Mouse (Mus musculus) right cerebral cortex, postnatal 36 days (tissue): ENCODE measurements around the gene H1foo.

Source experiments
- DNase-seq, 2 experiments: peaks; one replicate each; pipeline ENCODE4 v3.0.0; 2022; ENCODE audit warnings: low spot score in 2 of 2, mixed read lengths in 1 of 2

The H1foo gene

DNA sequence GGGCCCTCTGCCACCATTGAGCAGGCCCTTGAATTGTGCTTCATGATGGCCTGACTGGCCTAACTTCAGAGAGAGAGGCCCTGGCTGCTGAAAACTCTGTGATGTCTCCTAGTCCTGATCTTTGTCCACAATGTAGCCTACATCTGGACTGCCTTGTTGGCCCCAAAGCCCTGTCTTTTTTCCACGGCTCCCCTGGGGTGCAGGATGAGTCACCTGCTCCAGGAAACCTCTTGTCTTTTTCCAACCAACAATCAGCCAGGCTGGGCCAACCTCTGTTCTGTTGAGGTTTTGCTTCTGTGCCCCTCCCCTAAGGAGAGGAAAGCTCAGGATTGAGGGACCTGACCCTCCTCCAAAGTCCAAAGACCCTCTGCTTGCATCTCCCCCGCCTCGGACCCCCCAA, 17.0 kb downstream of the H1foo start:
- no peak for DNase-seq

DNA sequence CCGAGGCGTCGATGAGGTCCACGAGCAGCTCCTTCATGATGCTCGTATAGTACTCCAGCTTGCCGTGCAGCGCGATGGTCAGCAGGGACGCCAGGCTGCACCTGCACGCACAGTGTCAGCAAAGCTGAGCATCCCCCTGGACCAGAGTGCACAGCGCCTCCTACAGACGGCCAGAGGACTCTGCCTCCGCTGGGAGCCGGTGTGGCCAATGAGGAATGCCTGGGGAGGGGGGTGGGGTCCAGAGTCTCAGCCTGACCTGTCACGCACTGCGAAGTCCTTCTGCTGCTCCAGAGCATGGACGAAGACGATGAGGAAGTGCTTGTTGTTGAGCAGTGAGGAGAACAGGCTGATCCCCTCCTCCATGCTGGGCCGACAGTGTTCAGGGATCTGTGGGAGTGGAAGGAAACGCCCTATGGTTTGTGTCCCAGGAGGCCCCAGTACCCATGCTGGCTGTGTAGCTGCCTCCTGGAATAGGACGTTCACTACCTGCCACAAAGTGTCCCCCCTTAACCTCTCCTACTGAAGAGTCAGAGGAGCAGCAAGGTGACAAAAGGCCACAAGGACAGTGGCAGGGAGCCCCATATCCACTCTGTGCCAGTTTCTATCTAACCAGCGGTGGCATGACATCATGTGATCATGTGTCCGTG, 17.8 kb downstream of the H1foo start:
- DNase-seq, result no peak

DNA sequence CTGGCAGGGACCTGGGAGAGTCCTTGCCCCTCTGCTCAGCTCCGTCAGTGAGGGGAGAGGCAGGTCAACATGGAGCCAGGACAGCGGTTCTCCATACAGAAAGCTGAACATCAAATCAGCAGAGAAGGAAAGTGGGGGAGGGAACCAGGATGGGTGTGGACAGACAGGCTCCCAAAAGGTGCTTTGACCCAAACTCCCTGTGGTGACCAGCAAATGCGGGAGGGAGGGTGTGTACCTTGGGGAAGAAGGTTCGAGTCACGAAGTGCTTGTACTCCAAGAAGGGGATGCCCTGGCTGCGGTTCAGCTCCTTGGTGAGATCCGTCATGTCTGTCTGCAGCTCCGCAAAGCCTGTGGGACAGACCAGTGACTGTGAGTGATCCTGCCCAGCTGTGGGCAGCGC, 18.9 kb downstream of the H1foo start:
- no peak for DNase-seq

GRCm38 (mm10) chr6:115966227-115966966, 21.7 kb downstream of the H1foo start:
- DNase-seq, result no peak

GRCm38 (mm10) chr6:115967291-115967880, 22.6 kb downstream of the H1foo start:
- DNase-seq, result no peak

- no peak for DNase-seq
Measured at GRCm38 (mm10) chr6:115968086-115968485, 23.3 kb downstream of the H1foo start.

GRCm38 (mm10) chr6:115968700-115969099, 24.0 kb downstream of the H1foo start:
- no peak for DNase-seq

- DNase-seq, result no peak
Measured at GRCm38 (mm10) chr6:115969103-115969502, 24.4 kb downstream of the H1foo start.

GRCm38 (mm10) chr6:115969952-115970351, 25.2 kb downstream of the H1foo start:
- DNase-seq, result no peak

DNA sequence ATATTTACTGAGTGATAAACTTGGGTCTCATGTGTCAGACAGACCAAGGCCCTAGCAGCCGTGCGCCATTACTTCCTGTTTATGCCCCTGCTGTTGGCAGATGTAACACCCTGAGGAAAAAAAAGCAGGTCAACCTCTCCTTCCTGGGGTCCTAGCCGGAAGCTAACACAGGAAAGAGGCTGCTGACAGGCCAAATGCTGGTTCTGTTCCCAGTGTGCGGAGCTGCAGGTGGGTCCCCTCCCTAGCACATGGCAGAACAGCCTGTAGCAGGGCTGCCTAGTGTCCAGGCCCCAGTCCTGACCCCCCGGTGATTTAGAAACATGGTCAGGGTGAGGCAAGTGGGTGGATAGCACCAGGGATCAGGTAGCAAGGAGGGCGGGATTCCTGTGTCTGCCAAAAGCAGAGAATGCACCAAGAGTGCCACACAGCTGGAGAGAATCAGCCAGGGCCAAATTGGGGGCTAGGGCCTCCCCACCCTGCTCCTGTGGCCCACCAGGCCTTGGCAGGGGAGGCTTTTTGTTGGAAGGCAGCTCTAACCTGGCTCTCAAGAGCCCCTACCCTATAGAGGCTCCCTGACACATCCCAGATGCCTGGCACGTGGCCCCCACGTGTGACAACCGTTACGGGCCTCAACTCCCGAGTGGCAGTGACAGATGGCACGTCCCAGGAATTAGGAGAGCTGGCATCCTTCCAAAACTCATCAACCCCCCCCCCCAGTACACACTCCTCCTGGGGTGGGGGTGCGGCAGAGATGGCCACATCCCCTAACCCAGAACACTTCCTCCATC, 26.7 kb downstream of the H1foo start:
- no peak for DNase-seq

DNA sequence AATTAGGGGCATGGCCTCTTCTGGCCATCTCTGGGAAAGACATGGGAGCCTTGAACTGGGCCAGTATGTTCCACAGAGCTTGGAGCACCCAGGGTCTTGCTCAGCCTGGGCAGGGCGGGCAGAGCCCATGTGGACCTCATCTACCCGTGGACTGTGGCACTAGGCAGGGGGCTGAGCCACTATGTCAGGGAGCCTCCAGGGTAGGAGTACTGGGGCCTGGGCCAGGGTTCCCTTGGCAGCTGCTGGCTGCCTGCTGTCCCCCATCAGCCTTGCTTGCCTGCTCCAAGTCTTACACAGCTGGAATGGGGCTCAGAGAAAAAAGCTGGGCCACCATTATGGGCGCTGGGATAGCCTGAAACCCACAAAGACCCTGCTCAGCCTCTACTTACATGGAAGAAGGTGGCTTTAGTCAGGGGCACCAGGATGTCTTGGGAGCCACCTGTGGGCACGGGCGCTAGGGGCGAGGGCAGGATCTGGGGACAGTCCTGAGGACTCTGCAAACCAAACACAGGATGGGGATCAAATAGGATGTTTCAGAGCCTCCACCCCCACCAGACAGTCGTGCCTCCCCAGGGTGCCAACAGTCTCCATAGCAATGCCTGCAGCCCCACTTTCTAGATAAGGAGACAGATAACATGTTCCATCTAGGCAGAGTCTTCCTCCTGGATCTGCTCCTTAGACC, 27.5 kb downstream of the H1foo start:
- no peak for DNase-seq

DNA sequence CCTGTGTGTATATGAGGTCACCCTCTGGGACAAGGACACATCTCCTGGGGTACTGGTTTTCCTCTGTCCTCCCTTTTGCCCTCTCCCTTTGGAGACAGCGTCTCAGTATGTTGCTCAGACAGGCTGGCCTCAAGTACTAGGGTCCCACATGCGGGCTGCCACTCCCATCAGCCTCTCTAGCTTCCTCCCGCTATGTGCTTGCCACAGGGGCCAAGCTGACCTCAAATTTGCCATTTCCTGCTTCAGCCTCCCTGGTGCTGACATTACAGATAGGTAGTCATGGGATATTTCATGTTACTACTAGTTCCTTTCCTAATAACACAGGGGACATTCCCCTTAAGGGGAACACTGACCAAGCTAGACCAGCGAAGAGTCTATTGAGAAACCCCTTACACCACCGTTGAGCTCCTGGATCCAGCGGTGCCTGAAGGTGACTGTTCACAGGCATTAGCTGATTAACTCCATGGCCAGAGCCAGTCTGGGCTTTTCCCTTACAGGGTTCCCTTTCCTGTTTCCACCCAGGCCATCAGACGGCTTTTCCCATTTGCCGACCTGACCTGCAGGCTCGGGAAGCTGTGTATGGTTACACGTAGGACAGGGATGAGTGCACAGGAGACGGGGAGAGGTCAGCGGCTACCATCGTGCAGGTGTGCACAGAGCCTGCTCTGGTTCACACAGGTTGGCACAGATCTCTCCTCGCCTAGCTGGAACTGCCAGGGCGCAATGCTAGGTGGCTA, 28.6 kb downstream of the H1foo start:
- DNase-seq, result no peak

GRCm38 (mm10) chr6:115973881-115974662, 29.3 kb downstream of the H1foo start:
- DNase-seq, result no peak

DNA sequence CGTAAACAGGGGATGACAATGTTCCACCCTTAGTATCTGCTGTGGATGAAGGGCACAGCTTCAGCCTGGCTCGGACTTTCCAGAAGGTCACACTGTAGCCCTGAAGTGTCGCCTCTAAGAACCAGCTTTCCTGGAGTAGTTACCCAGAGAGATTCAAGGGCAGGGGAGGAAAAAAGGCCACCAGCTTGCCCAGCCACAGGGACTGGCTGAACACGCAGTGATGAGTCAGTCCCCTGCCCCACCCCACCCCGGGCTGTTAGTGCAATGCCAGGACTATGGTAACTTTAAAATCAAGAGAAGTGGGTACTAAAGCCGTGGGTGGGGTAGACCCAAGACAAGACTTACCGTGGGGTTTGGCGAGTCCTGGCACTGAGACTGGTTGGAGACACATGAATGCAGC, 30.9 kb downstream of the H1foo start:
- DNase-seq, result no peak

DNA sequence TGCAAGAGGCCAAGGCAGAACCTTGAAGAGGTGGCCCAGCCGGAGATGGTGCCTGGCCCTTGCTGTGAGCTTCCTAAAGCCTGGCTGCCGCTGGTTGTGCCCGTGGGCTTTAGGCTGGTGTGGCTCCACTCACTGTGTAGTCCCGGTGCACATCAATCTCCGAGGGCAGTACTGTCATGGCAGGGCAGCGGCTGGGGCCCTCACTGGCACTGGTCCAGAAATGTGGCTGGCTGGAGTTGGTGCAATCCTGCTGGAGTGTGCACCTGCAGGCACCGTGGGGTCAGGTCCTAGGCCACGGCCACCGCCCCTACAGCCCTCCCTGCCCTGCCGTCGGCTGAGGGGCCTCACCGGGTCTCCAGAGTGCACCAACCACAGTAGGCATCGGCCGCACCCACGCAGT, 33.1 kb downstream of the H1foo start:
- DNase-seq, result no peak

- no peak for DNase-seq
Measured at GRCm38 (mm10) chr6:115978596-115978995, 33.9 kb downstream of the H1foo start.

DNA sequence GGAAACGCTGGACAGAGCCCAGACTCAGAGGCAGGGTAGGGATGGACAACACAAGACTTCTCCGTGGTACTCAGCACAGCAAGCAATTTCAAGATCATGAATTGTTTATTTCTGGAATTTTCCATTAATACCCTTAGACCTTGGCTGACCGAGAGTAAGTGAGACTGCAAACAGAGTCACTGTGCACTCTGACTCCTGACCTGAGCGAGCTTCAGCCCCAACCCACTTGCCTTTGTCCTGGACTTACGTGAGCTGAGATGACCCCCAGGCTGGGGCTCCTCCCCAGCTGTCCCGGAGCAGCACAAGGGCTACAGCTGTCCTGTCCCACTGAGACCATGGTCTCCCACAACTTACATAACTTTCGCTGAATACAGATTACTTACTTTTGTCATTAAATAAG, 38.2 kb downstream of the H1foo start:
- no peak for DNase-seq

- no peak for DNase-seq
Measured at GRCm38 (mm10) chr6:115983306-115984038, 38.7 kb downstream of the H1foo start.

- no peak for DNase-seq
Measured at GRCm38 (mm10) chr6:115984580-115984979, 39.8 kb downstream of the H1foo start.

DNA sequence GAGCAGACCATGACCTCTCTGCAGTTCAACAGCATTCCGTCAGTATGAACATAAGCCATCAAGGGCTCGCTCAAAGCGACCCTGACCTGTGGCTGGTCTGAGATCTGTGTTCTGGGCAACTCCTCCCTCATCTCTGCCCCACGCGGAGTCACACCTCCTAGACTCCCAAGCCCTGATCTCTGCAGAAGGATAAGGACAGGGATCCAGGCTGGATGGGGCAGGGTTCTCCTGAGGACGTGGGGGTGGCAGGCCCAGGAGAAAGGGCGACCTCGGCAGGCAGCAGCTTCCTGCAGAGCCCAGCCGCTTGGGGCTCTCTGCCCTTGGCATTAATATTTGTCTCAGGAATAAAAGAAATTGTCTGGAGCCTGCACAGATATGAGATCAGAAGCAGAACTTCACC, 40.9 kb downstream of the H1foo start:
- no peak for DNase-seq
